Mouse (Mus musculus) forebrain, postnatal 0 days (tissue): ENCODE measurements around the gene Rora. TPM values are rescaled to one million over a fixed set of nuclear protein-coding genes. Genes with fewer than 3 reads are reported as not detected.

ENCODE experiments used
- ATAC-seq: fragments of 200-750 bp; cut with Nextera tagmentation; 2 replicates; pipeline ENCODE4 v1.8.0; 2017; ENCODE audit warnings: mild to moderate bottlenecking, moderate library complexity
- DNase-seq: peaks from one replicate; pipeline ENCODE4 v3.0.0-alpha.2; 2015
- H3K27ac ChIP-seq: fragments of 300-500 bp; sonication (generic); 2 replicates; pipeline ENCODE4 v1.5.1; 2014; ENCODE audit warnings: low read depth, mild to moderate bottlenecking, antibody characterized with exemption, low read length, moderate library complexity, mixed read lengths
- H3K27me3 ChIP-seq: fragments of 300-500 bp; sonication (generic); 2 replicates; pipeline ENCODE4 v1.6.1; 2014; ENCODE audit warnings: mild to moderate bottlenecking, low read length, mixed read lengths; ENCODE audit not compliant: insufficient read depth
- H3K36me3 ChIP-seq: fragments of 300-500 bp; sonication (generic); 2 replicates; pipeline ENCODE4 v1.6.1; 2014; ENCODE audit warnings: mild to moderate bottlenecking, moderate library complexity; ENCODE audit not compliant: insufficient read depth
- H3K4me1 ChIP-seq: fragments of 300-500 bp; sonication (generic); 2 replicates; pipeline ENCODE4 v1.6.1; 2014; ENCODE audit warnings: antibody characterized with exemption; ENCODE audit not compliant: insufficient read depth
- H3K4me2 ChIP-seq: fragments of 300-500 bp; sonication (generic); 2 replicates; pipeline ENCODE4 v1.6.1; 2014; ENCODE audit warnings: low read depth, mild to moderate bottlenecking, moderate library complexity
- H3K4me3 ChIP-seq: fragments of 300-500 bp; sonication (generic); 2 replicates; pipeline ENCODE4 v1.5.1; 2014; ENCODE audit warnings: low read depth, low read length, mixed read lengths
- H3K9ac ChIP-seq: fragments of 300-500 bp; sonication (generic); 2 replicates; pipeline ENCODE4 v1.6.1; 2014; ENCODE audit warnings: mild to moderate bottlenecking
- H3K9me3 ChIP-seq: fragments of 300-500 bp; sonication (generic); 2 replicates; pipeline ENCODE4 v1.6.1; 2016; ENCODE audit warnings: low read length
- CTCF ChIP-seq: sonication (generic); IDR thresholded peaks from 2 replicates; pipeline ENCODE4 v1.5.1; 2016; ENCODE audit warnings: antibody characterized with exemption, control low read depth, low read depth
- WGBS: fragments of 180-500 bp; shearing (Covaris S2); extraction: QIAGEN DNeasy Blood & Tissue Kit; methylation state at CpG from one replicate; pipeline ENCODE4 v1.1.7; 2014; 5-methylcytosine and 5-hydroxymethylcytosine counted together
- polyA plus RNA-seq: library from polyadenylated mRNA; unstranded; fragments of >200 nt; fragmentation: Nextera tagmentation; extraction: Ambion mirVana; gene quantifications from 2 replicates; pipeline ENCODE4 v1.2.1, GENCODE M21; 2015
- total RNA-seq: library from RNA; depleted of rRNA; stranded (reverse); fragments of >200 nt; gene quantifications from 2 replicates; pipeline ENCODE4 v1.2.3, GENCODE M21; 2014

Rora gene
- total and polyA plus RNA-seq, 2 experiments from 2014 or later: 9.8 to 23.9 TPM

GRCm38 (mm10) chr9:68988162-68988911 is 334.8 kb downstream of the Rora start:
- Histone ChIP-seq H3K9me3 (no peaks in the 10 kb centered on the region), H3K4me2 (no peak overlapping the region), H3K9ac (no peak overlapping the region), H3K4me1 (no peaks in the 10 kb centered on the region), H3K4me3 (no peak overlapping the region), H3K36me3 (no peaks in the 10 kb centered on the region), H3K27me3 (no peaks in the 10 kb centered on the region), H3K27ac (no peak overlapping the region)
- no peak for TF ChIP-seq CTCF
- WGBS: 68% methylated on average over 13 of the region's 13 CpGs
- ATAC-seq (no peak), DNase-seq (no peak)

GRCm38 (mm10) chr9:68989885-68990449 is 336.4 kb downstream of the Rora start:
- Histone ChIP-seq H3K9ac (no peak overlapping the region), H3K4me2 (no peak overlapping the region), H3K36me3 (no peaks in the 10 kb centered on the region), H3K27me3 (no peaks in the 10 kb centered on the region), H3K27ac (no peak overlapping the region), H3K4me3 (no peak overlapping the region), H3K9me3 (no peaks in the 10 kb centered on the region), H3K4me1 (no peaks in the 10 kb centered on the region)
- no peak for DNase-seq
- no peak for TF ChIP-seq CTCF
- no peak for ATAC-seq
- 30% methylated on average over 7 of the region's 7 CpGs for whole genome bisulfite sequencing

GRCm38 (mm10) chr9:68993881-68994280 is 340.3 kb downstream of the Rora start:
- Histone ChIP-seq H3K27me3 (no peaks in the 10 kb centered on the region), H3K27ac (no peak overlapping the region), H3K4me3 (no peak overlapping the region), H3K4me1 (peaks cover 4% of the 10 kb centered on the region; the same call in 1 of the 2 replicates), H3K36me3 (no peaks in the 10 kb centered on the region), H3K4me2 (no peak overlapping the region), H3K9ac (no peak overlapping the region), H3K9me3 (no peaks in the 10 kb centered on the region)
- ATAC-seq (no peak), DNase-seq (no peak)
- WGBS: 57% methylated on average over 2 of the region's 2 CpGs
- TF ChIP-seq CTCF: no peak

- Histone ChIP-seq H3K9ac (no peak overlapping the region), H3K27me3 (no peaks in the 10 kb centered on the region), H3K4me3 (no peak overlapping the region), H3K36me3 (no peaks in the 10 kb centered on the region), H3K9me3 (no peaks in the 10 kb centered on the region), H3K27ac (no peak overlapping the region), H3K4me2 (no peak overlapping the region), H3K4me1 (peaks cover 4% of the 10 kb centered on the region; the same call in 1 of the 2 replicates)
- ATAC-seq (no peak), DNase-seq (no peak)
- TF ChIP-seq CTCF: no peak
- 54% methylated on average over 9 of the region's 9 CpGs for WGBS
Measured at GRCm38 (mm10) chr9:68998961-68999360, 345.4 kb downstream of the Rora start.

GRCm38 (mm10) chr9:69004514-69004913 is 350.9 kb downstream of the Rora start:
- H3K9me3 ChIP-seq: no peaks in the 10 kb centered on the region
- 68% methylated on average over 9 of the region's 9 CpGs for WGBS
- no peaks in the 10 kb centered on the region for H3K36me3 ChIP-seq
- DNase-seq (no peak), ATAC-seq (no peak)
- TF ChIP-seq CTCF: no peak
- H3K27ac ChIP-seq: no peak overlapping the region
- no peaks in the 10 kb centered on the region for H3K4me1 ChIP-seq
- H3K4me2 ChIP-seq: no peak overlapping the region
- no peak overlapping the region for H3K4me3 ChIP-seq
- no peak overlapping the region for H3K9ac ChIP-seq
- no peaks in the 10 kb centered on the region for H3K27me3 ChIP-seq

- no peaks in the 10 kb centered on the region for H3K36me3 ChIP-seq
- no peaks in the 10 kb centered on the region for H3K4me1 ChIP-seq
- no peaks in the 10 kb centered on the region for H3K27me3 ChIP-seq
- no peaks in the 10 kb centered on the region for H3K9me3 ChIP-seq
- H3K27ac ChIP-seq: no peak overlapping the region
- no peak overlapping the region for H3K4me3 ChIP-seq
- DNase-seq (no peak), ATAC-seq (no peak)
- no peak overlapping the region for H3K9ac ChIP-seq
- H3K4me2 ChIP-seq: no peak overlapping the region
- WGBS: 78% methylated on average over 3 of the region's 3 CpGs
- TF ChIP-seq CTCF: no peak
Measured at GRCm38 (mm10) chr9:69006666-69007065, 353.1 kb downstream of the Rora start.

GRCm38 (mm10) chr9:69008706-69009105 is 355.1 kb downstream of the Rora start:
- ATAC-seq (no peak), DNase-seq (no peak)
- Histone ChIP-seq H3K36me3 (no peaks in the 10 kb centered on the region), H3K27ac (no peak overlapping the region), H3K4me1 (no peaks in the 10 kb centered on the region), H3K4me3 (no peak overlapping the region), H3K4me2 (no peak overlapping the region), H3K9ac (no peak overlapping the region), H3K27me3 (no peaks in the 10 kb centered on the region), H3K9me3 (no peaks in the 10 kb centered on the region)
- TF ChIP-seq CTCF: no peak
- WGBS: 63% methylated on average over 2 of the region's 2 CpGs
